Mouse (Mus musculus): Measurements from ENCODE around the gene Ilkap. TPM values are rescaled to one million over a fixed set of nuclear protein-coding genes. Genes with fewer than 3 reads are reported as not detected.
A peak's percentile ranks its signal among the peaks of the same experiment; 100 is the strongest.

Gene Ilkap
- polyA plus RNA-seq, 1 experiment from 2014 or later = 141 TPM

DNA sequence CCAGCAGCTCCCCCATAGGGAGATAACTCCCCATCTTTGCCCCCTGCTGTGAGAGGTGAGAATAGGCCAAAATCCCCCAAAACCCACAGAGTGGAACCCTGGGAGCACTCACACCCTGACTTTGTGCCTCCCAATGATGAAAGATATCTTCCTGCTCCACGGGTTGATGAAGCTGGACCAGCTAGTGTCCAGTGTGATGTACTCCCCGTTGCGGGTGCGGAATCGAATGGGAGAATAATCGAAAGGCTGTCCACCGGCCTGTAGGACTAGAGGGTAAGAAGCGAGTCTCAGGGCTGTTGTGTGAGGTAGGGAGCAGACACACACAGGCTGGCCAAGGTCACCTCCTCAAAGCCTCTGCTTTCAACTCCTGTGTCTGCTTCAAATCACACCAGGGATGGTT lies 36.3 kb upstream of the Ilkap start:
- no peak for ATAC-seq (replicated peaks; ENCODE audit: low FRiP score)
- Histone ChIP-seq H3K4me2 (no peak overlapping the region), H3K27ac (no peak overlapping the region), H3K27me3 (no peaks in the 10 kb centered on the region), H3K36me3 (peaks cover 12% of the 10 kb centered on the region; the same call in 1 of the 2 replicates), H3K9ac (no peak overlapping the region), H3K9me3 (replicated peaks) (no peaks in the 10 kb centered on the region), H3K4me1 (peaks cover 17% of the 10 kb centered on the region), H3K4me3 (replicated peaks) (no peak overlapping the region)
- WGBS = 98% methylated on average over 8 of the region's 8 CpGs

DNA sequence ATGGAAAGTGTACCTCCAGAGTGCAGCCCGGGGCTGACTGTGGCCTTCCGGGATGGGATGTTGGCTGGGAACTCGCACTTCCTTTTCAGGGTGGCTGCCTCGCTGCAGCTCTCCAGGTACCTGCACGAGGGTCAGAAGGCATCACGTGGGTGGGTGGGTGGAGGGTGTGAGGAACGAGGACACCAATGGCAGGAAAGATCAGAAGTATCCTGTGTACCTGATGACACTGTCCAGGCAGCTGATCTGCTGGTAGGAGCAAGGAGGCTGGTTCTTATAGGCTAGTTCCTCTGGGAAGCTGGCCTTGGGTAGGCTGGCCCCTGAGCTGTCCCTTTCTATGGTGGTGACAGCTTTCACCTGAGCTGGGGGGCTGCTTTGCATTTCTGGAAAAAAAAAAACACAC lies 32.1 kb upstream of the Ilkap start:
- Histone ChIP-seq H3K27me3 (no peaks in the 10 kb centered on the region), H3K36me3 (peaks cover 17% of the 10 kb centered on the region)
- 74% methylated on average over 7 of the region's 7 CpGs for WGBS

DNA sequence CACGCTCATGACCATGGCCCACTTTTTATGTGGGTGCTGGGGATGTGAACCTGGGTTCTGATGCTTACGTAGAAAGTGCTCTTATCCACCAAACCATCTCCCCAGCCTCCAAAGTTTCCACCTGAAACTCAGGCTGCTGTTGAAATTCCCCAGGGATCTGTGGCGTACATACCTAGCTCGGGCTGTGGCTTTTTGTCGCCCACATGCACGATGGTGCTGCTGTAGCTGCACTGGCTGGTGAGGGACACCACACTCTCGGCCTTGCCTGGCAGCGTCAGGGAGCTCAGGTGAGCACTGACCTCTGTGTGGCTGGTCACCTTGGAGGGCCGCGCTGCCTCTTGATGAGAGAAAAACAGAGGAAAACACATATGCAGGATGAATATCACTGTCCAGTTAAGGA lies 30.6 kb upstream of the Ilkap start:
- Histone ChIP-seq H3K9me3 (replicated peaks) (no peaks in the 10 kb centered on the region), H3K27me3 (no peaks in the 10 kb centered on the region), H3K4me3 (replicated peaks) (no peak overlapping the region), H3K27ac (no peak overlapping the region), H3K36me3 (peaks cover 17% of the 10 kb centered on the region), H3K4me1 (no peaks in the 10 kb centered on the region), H3K9ac (no peak overlapping the region), H3K4me2 (no peak overlapping the region)
- 92% methylated on average over 10 of the region's 10 CpGs for WGBS
- no peak for ATAC-seq (replicated peaks; ENCODE audit: low FRiP score)

More for the DNA sequence above, 32.1 kb upstream of the Ilkap start:
- Histone ChIP-seq H3K27ac (no peak overlapping the region), H3K4me1 (peaks cover 6% of the 10 kb centered on the region), H3K9me3 (replicated peaks) (no peaks in the 10 kb centered on the region), H3K9ac (no peak overlapping the region), H3K4me2 (no peak overlapping the region), H3K4me3 (replicated peaks) (no peak overlapping the region)
- ATAC-seq (replicated peaks; ENCODE audit: low FRiP score) = no peak

DNA sequence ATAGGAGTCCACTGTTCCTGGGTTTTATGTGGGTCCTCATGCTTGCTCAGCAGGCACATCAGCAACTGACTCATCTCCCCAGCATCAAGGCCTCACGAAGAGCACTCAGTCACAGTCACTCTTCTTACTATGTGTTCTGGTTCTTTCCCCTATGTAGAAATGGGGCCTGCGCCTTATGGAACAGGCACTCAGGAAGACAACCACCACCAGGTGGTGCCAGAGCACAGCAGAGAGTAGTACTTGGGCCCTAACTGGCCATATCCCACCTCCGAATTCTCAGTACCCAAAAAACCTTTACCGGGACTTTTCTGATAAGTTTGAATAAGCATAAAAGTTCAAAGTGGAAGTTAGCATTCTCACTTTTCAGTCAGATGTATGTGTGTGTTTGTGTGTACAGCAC lies 30.0 kb upstream of the Ilkap start:
- Histone ChIP-seq H3K9ac (no peak overlapping the region), H3K9me3 (replicated peaks) (no peaks in the 10 kb centered on the region), H3K36me3 (peaks cover 21% of the 10 kb centered on the region), H3K4me2 (no peak overlapping the region), H3K27ac (no peak overlapping the region), H3K4me1 (no peaks in the 10 kb centered on the region), H3K27me3 (no peaks in the 10 kb centered on the region), H3K4me3 (replicated peaks) (no peak overlapping the region)
- 32% methylated on average over 4 of the region's 4 CpGs for whole genome bisulfite sequencing
- ATAC-seq (replicated peaks; ENCODE audit: low FRiP score) = peak; percentile 73; the same call in 1 of the 2 replicates

DNA sequence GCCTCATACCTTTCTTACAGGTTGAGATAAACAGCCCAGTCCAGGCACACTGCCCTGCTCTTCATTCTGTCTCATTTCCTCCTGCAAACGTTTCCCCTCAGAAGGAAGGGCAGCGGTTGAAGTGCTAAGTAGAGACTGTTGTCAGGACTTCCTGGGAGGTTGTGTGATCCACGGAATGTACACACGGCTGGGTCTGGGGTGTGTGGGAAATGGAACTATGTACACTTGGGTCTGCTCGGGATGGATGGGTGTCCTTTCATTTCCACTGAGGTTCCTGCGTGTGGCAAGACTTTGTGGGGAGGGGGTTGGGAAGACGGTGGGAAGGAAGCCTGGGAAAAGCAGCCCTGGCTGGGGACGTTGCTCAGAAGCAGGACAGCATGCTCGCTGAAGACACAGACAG lies 27.8 kb upstream of the Ilkap start:
- no peak overlapping the region for H3K27ac ChIP-seq
- no peaks in the 10 kb centered on the region for H3K27me3 ChIP-seq
- WGBS = 76% methylated on average over 9 of the region's 9 CpGs
- H3K36me3 ChIP-seq = peaks cover 24% of the 10 kb centered on the region
- ATAC-seq (replicated peaks; ENCODE audit: low FRiP score) = no peak
- H3K9me3 ChIP-seq (replicated peaks) = no peaks in the 10 kb centered on the region
- no peak overlapping the region for H3K4me3 ChIP-seq (replicated peaks)
- H3K4me1 ChIP-seq = no peaks in the 10 kb centered on the region
- H3K4me2 ChIP-seq = no peak overlapping the region
- no peak overlapping the region for H3K9ac ChIP-seq

DNA sequence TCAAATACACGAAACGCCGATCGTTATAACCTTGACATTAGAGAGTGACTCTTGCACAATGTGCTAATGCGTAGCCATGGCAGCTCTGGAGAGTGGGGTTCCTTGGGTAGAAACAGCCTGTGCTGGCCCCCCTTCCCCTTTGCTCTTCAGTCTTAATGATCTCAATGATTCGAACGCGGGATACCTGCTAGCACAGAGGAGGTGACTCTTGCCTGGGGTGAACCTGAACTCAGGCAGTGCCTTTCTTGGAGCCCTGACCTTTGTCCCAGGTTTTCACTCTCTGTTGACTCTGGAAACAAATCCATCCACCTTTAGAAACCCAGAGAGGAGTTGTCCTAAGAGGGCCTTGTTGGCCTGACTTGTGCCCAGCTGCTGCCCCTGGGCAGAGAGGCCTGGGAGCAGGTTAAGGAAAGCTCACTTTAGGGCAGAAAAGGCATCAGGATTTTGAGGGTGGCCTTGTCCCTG lies 22.0 kb upstream of the Ilkap start:
- ATAC-seq (replicated peaks; ENCODE audit: low FRiP score) = no peak
- no peak overlapping the region for H3K27ac ChIP-seq
- no peak overlapping the region for H3K4me3 ChIP-seq (replicated peaks)
- no peaks in the 10 kb centered on the region for H3K4me1 ChIP-seq
- H3K9ac ChIP-seq = no peak overlapping the region
- no peaks in the 10 kb centered on the region for H3K27me3 ChIP-seq
- 92% methylated on average over 8 of the region's 8 CpGs for WGBS
- H3K36me3 ChIP-seq = peaks cover 20% of the 10 kb centered on the region; the same call in 1 of the 2 replicates
- H3K4me2 ChIP-seq = no peak overlapping the region
- no peaks in the 10 kb centered on the region for H3K9me3 ChIP-seq (replicated peaks)

DNA sequence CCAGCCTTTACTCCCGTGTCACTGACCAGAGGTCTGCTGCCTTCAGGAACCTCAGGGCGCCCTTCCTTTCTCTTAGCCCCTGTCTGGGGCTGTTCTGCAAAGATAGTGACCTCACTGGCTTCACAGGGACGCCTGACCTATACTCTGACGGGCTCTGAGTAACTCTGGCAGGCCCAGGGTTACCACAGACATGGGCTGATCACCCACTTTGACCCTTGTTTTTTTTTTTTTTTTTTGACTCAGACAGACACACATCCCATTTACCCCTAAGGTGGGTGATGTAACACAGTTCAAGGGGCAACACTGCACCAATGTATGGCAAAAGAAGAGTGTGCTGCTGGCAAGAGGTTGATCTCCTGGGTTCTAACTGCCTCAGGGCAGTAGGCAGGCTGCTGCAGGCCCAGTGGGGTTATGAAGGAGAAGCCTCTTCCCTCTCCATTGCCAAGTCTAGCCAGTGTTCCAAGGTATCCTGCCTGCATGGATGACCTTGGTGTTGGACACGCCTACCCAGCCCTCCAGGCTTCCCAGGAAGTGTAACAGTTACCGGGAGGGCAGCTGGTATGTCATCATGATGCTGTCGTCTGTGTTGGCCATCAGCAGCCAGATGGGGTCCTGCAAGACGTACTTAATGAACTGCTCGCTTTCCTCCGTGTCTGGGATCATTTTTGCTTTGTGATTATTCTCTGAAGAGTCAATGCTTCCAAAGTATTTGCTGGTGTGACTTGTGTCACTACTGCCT lies 21.4 kb upstream of the Ilkap start:
- Histone ChIP-seq H3K4me3 (replicated peaks) (no peak overlapping the region), H3K36me3 (peaks cover 20% of the 10 kb centered on the region; the same call in 1 of the 2 replicates), H3K27ac (no peak overlapping the region), H3K4me1 (peaks cover 2% of the 10 kb centered on the region), H3K27me3 (no peaks in the 10 kb centered on the region), H3K9ac (no peak overlapping the region), H3K4me2 (no peak overlapping the region), H3K9me3 (replicated peaks) (no peaks in the 10 kb centered on the region)
- 63% methylated on average over 10 of the region's 10 CpGs for WGBS
- ATAC-seq (replicated peaks; ENCODE audit: low FRiP score) = no peak

DNA sequence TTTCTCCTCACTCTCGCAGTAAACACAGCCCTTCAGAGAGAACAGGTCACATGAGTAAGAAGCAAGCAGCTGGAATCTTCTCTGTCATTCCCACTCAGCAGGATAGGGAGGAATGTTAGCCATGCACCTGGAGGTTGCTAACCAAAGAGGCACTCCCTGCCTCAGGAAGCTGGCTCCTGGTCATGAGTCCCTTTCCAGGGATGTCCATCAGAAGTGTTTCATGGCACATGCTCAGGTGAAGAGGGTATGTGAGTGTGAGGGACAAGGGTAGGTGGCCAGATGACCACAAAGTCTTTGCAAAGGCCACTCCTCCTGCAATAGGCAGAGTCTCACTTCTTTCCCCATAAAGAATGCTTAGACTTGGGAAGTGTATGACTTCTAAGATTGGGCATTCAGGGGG lies 19.4 kb upstream of the Ilkap start:
- no peak overlapping the region for H3K4me3 ChIP-seq (replicated peaks)
- H3K9me3 ChIP-seq (replicated peaks) = no peaks in the 10 kb centered on the region
- WGBS = 70% methylated on average over 1 of the region's 1 CpGs
- ATAC-seq (replicated peaks; ENCODE audit: low FRiP score) = no peak
- no peak overlapping the region for H3K4me2 ChIP-seq
- H3K9ac ChIP-seq = no peak overlapping the region
- H3K36me3 ChIP-seq = peaks cover 13% of the 10 kb centered on the region; the same call in 1 of the 2 replicates
- H3K27ac ChIP-seq = no peak overlapping the region
- no peaks in the 10 kb centered on the region for H3K27me3 ChIP-seq
- peaks cover 20% of the 10 kb centered on the region for H3K4me1 ChIP-seq

DNA sequence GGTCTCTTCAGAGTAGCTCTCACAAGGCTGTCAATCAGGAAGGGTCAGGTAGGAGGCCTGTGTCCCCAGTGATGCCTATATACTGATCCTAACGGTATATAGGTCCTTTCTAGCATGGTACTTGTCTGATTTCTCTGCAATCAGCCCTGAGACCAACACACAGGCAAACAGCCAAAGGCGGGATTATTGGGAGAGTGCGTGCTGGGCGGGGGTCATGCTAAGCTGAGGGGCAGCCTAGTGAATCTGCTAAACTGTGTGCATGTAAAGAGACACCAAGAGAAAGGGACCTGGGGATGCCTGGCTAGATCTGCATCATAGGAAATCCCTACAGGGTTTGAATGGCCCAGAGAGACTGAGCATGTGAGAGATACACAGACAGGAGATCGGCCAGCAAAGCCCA lies 16.7 kb upstream of the Ilkap start:
- Histone ChIP-seq H3K4me3 (replicated peaks) (no peak overlapping the region), H3K36me3 (peaks cover 13% of the 10 kb centered on the region; the same call in 1 of the 2 replicates), H3K4me2 (no peak overlapping the region), H3K4me1 (peaks cover 33% of the 10 kb centered on the region), H3K9ac (no peak overlapping the region), H3K9me3 (replicated peaks) (no peaks in the 10 kb centered on the region), H3K27me3 (no peaks in the 10 kb centered on the region), H3K27ac (peak overlapping the region; percentile 95)
- 76% methylated on average over 5 of the region's 5 CpGs for WGBS
- no peak for ATAC-seq (replicated peaks; ENCODE audit: low FRiP score)

DNA sequence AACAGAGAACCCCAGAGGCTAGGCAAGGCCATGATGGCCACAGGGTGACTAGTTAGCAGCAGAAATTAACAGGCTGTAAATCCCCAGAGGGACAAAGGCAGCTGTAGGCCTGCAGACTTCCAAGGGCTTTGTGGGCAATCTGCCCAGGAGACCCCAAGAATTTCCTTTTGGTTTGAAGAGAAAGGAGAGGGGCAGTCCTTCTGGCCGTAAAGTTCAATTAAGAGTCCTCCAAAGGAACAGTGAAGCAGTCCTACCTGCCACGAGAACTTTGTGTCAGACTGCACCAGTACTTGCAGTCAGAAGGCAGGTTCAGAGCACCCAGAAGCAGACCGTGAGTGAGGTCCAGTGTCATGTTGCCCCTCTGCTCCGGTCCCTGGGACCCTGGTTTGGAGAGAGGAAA lies 16.3 kb upstream of the Ilkap start:
- no peak overlapping the region for H3K4me3 ChIP-seq (replicated peaks)
- H3K9me3 ChIP-seq (replicated peaks) = no peaks in the 10 kb centered on the region
- H3K36me3 ChIP-seq = peaks cover 13% of the 10 kb centered on the region; the same call in 1 of the 2 replicates
- H3K4me2 ChIP-seq = peak overlapping the region; percentile 97; the same call in 1 of the 2 replicates
- H3K4me1 ChIP-seq = peaks cover 33% of the 10 kb centered on the region
- no peaks in the 10 kb centered on the region for H3K27me3 ChIP-seq
- no peak for ATAC-seq (replicated peaks; ENCODE audit: low FRiP score)
- H3K27ac ChIP-seq = peak overlapping the region; percentile 95
- H3K9ac ChIP-seq = no peak overlapping the region
- 40% methylated on average over 4 of the region's 4 CpGs for WGBS

DNA sequence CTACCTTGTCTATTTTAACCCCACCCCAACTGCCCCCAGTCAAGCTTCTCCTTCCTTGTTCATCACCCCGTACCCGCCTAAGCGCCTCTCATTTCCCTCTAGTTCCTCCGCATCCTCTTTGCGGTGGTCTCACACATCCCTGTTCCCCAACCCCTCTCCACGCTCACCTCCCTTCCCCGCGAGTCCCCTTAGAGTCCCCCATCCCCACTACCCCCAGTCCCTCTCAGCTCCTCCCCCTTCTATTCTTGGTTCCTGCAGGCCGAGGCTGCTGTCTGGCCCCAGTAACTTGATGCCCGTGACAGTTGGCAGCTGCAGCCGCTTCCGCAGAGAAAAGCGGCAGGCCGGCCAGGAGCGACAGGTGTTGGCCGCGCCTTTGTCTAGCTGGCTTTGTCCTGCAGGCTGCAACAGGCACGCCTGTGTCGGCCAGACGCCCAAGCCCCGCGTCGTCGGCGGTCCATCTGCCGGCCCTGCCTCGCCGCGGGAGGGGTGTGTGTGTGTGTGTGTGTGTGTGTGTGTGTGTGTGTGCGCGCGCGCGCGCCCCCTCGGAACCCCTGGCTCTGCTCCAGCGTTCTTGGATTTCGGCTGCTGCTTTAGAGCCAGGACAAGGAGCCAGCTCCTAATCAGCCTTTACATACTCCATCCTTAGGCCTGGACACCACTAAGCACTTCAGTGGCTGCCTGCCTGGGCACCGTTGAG lies 15.4 kb upstream of the Ilkap start, which contains the start of gene Hes6:
Gene Hes6, minus strand, starts transcription at position 141 of the 697 bp plus-strand sequence.
- Histone ChIP-seq H3K4me3 (replicated peaks) (peak within 1 kb of the TSS; percentile 86), H3K4me2 (peak within 1 kb of the TSS; percentile 97), H3K9ac (peak within 1 kb of the TSS; percentile 93), H3K9me3 (replicated peaks) (no peaks in the 10 kb centered on the region), H3K27ac (peak within 1 kb of the TSS; percentile 95), H3K27me3 (no peaks in the 10 kb centered on the region), H3K4me1 (peaks cover 33% of the 10 kb centered on the region), H3K36me3 (peaks cover 13% of the 10 kb centered on the region; the same call in 1 of the 2 replicates)
- peak; percentile 30; the same call in 1 of the 2 replicates for ATAC-seq (replicated peaks; ENCODE audit: low FRiP score)
- WGBS = 1% methylated on average over 38 of the region's 39 CpGs

DNA sequence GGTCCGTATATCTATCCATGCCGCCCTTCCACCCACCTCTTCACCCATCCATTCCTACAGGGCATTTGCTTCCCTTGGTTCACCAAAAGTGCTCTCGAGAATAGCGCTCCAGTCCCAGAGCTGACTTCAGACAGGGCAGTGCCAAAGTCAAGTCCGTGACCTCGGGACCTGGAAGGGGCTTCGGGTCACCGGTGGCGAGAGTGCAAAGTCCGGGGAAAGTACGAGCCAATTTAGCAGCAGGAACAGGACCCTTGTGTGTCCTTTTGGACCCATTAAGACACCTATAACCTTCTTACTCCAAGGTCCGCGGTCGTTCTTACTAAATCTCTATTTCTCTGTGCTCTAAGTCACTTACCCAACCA lies 14.9 kb upstream of the Ilkap start:
- peaks cover 33% of the 10 kb centered on the region for H3K4me1 ChIP-seq
- H3K36me3 ChIP-seq = peaks cover 13% of the 10 kb centered on the region; the same call in 1 of the 2 replicates
- H3K4me2 ChIP-seq = peak overlapping the region; percentile 97
- H3K9ac ChIP-seq = peak overlapping the region; percentile 43
- peak overlapping the region; percentile 95 for H3K27ac ChIP-seq
- no peaks in the 10 kb centered on the region for H3K27me3 ChIP-seq
- H3K9me3 ChIP-seq (replicated peaks) = no peaks in the 10 kb centered on the region
- ATAC-seq (replicated peaks; ENCODE audit: low FRiP score) = no peak
- under 1% methylated on average over 14 of the region's 14 CpGs for WGBS
- peak overlapping the region; percentile 86 for H3K4me3 ChIP-seq (replicated peaks)

Measured in kidney, embryonic 15.5 days (tissue).